8 mouse cellular contexts compared by ENCODE assay signal in genomic region chr12:16870405-16871068, GRCm38 (mm10). TPM values are rescaled to one million over a fixed set of nuclear protein-coding genes. Genes with fewer than 3 reads are reported as not detected.
DNase-seq lines count a peak whose midpoint lies in the region; ATAC-seq and TF ChIP-seq lines count a peak whose summit lies in the region.

No protein-coding gene starts in this region.

- peak overlapping the region; percentile 65 for H3K27ac ChIP-seq in intestine, postnatal 0 days (ENCODE audit: low read depth, low read length)
- peak overlapping the region; percentile 64 for H3K27ac ChIP-seq in spleen, adult 2 months (ENCODE audit: insufficient read depth, low read length)

- no peak overlapping the region for H3K4me3 ChIP-seq in intestine, postnatal 0 days (ENCODE audit: low read depth, low read length)
- no peak overlapping the region for H3K4me3 ChIP-seq in lung, adult 2 months (replicated peaks; ENCODE audit: extremely low read depth, low read depth, low read length)
- no peak overlapping the region for H3K4me3 ChIP-seq in spleen, adult 2 months (ENCODE audit: extremely low read depth, insufficient read depth, insufficient read length)

- H3K9ac ChIP-seq in intestine, postnatal 0 days (ENCODE audit: low read depth, low read length) = no peak overlapping the region

- DNase-seq in cerebellum, postnatal 4 days (ENCODE audit: low spot score in 2 of 2) = no peak
- DNase-seq in cerebellum, adult 9-11 months = peak; percentile 78
- DNase-seq in heart, adult 18-20 months = peak; percentile 85 to 87
- peak; percentile 73 for DNase-seq in lung, adult 2 months
- peak in 1 of 2 experiments; percentile 24 for DNase-seq in spleen, adult 2 months (ENCODE audit: low read depth in 1 of 2, low spot score in 2 of 2)
- DNase-seq in ovary, adult 18-20 months (ENCODE audit: low spot score) = no peak

- H3K9me3 ChIP-seq in intestine, postnatal 0 days (ENCODE audit: control insufficient read depth) = no peaks in the 10 kb centered on the region

- peak; percentile 11; the same call in 1 of the 2 replicates for TF ChIP-seq POLR2A in lung, adult 2 months (IDR thresholded peaks at IDR 0.05; ENCODE audit: borderline replicate concordance, extremely low read depth, low read depth, low read length)
- no peak for TF ChIP-seq POLR2A in spleen, adult 2 months (IDR thresholded peaks at IDR 0.05; ENCODE audit: low read depth, low read length)

- peaks cover 26% of the 10 kb centered on the region for H3K4me1 ChIP-seq in intestine, postnatal 0 days (replicated peaks; ENCODE audit: control insufficient read depth, insufficient read depth, low read length)
- peaks cover 37% of the 10 kb centered on the region for H3K4me1 ChIP-seq in lung, adult 2 months (ENCODE audit: control insufficient read depth, insufficient read depth, low read length)
- peaks cover 8% of the 10 kb centered on the region; the same call in 1 of the 2 replicates for H3K4me1 ChIP-seq in spleen, adult 2 months (ENCODE audit: control insufficient read depth, insufficient read depth, insufficient read length)

- 0 out of 2 replicates have a peak, but pooled peaks have one; percentile 2 for TF ChIP-seq CTCF in intestine, postnatal 0 days (IDR thresholded peaks at IDR 0.05; ENCODE audit: low read depth)
- TF ChIP-seq CTCF in lung, adult 2 months (IDR thresholded peaks at IDR 0.05; ENCODE audit: insufficient read depth, low read length) = no peak
- no peak for TF ChIP-seq CTCF in spleen, adult 2 months (IDR thresholded peaks at IDR 0.05; ENCODE audit: extremely low read depth, insufficient read depth, insufficient read length, insufficient replicate concordance)

- no peak overlapping the region; the same call in 1 of the 2 replicates for H3K4me2 ChIP-seq in intestine, postnatal 0 days (replicated peaks; ENCODE audit: low read depth)

- no peaks in the 10 kb centered on the region for H3K27me3 ChIP-seq in intestine, postnatal 0 days (replicated peaks; ENCODE audit: control insufficient read depth, insufficient read depth, low read length)
- no peaks in the 10 kb centered on the region for H3K27me3 ChIP-seq in spleen, adult 2 months (ENCODE audit: control insufficient read depth, insufficient read depth, low read length)

- 18% methylated on average over 8 of the region's 8 CpGs for WGBS in intestine, postnatal 0 days
- 17% methylated on average over 8 of the region's 8 CpGs for WGBS in lung, adult 2 months
- 41% methylated on average over 8 of the region's 8 CpGs for WGBS in spleen, adult 2 months

- ATAC-seq in cerebellum, adult (ENCODE audit: insufficient number of reproducible peaks, low FRiP score, low TSS enrichment) = peak; percentile 24; the same call in 1 of the 2 replicates
- peak; percentile 63 for ATAC-seq in intestine, postnatal 0 days

- no peaks in the 10 kb centered on the region for H3K36me3 ChIP-seq in intestine, postnatal 0 days (ENCODE audit: control insufficient read depth, insufficient read depth)
- no peaks in the 10 kb centered on the region for H3K36me3 ChIP-seq in spleen, adult 2 months (ENCODE audit: control insufficient read depth, insufficient read depth, low read length)

RNA-seq across cellular contexts. Expression of gene Rock2, which starts 24.2 kb away (rescaled TPM):
- 10 to 100 TPM; 78.3 to 79.9 TPM for total RNA-seq in heart, adult 18-20 months (2021)
- 13.3 and 16.9 TPM in 2 replicates for polyA plus RNA-seq in intestine, postnatal 0 days (2015; fragmentation: Nextera tagmentation; extraction: Ambion mirVana)
- polyA plus RNA-seq in lung, adult 2 months (2012; rRNA removed) = 6.5 and 11.4 TPM in 2 replicates
- 3.0 and 3.1 TPM in 2 replicates for polyA plus RNA-seq in spleen, adult 2 months (2012; rRNA removed)

RNA-seq across cellular contexts. Expression of gene E2f6, which starts 59.8 kb away (rescaled TPM):
- 10 to 100 TPM; 84.6 to 86.7 TPM for total RNA-seq in heart, adult 18-20 months (2021)
- polyA plus RNA-seq in intestine, postnatal 0 days (2015; fragmentation: Nextera tagmentation; extraction: Ambion mirVana) = 11.7 and 12.1 TPM in 2 replicates
- polyA plus RNA-seq in lung, adult 2 months (2012; rRNA removed) = 13.6 and 15.1 TPM in 2 replicates
- polyA plus RNA-seq in spleen, adult 2 months (2012; rRNA removed) = 6.5 and 9.8 TPM in 2 replicates

Comparison
In these comparisons a context has a peak if more than half of its experiments do, and no peak if none do; other contexts are left out.
1. DNase-seq: peak in cerebellum, adult 9-11 months (single experiment), heart, adult 18-20 months (2 of 2) and lung, adult 2 months (single experiment); none in cerebellum, postnatal 4 days (0 of 2) and ovary, adult 18-20 months (single experiment).